8 mouse cellular contexts compared by ENCODE assay signal in genomic region chr11:78262550-78262949, GRCm38 (mm10). TPM values are rescaled to one million over a fixed set of nuclear protein-coding genes. Genes with fewer than 3 reads are reported as not detected.
DNase-seq lines count a peak whose midpoint lies in the region; ATAC-seq lines count a peak whose summit lies in the region.

No protein-coding gene starts in this region.

- peaks cover 11% of the 10 kb centered on the region for H3K4me1 ChIP-seq in forebrain, embryonic 15.5 days

- H3K9me3 ChIP-seq in forebrain, embryonic 15.5 days = no peaks in the 10 kb centered on the region

- no peaks in the 10 kb centered on the region for H3K27me3 ChIP-seq in forebrain, embryonic 15.5 days

- peak overlapping the region; percentile 88 for H3K27ac ChIP-seq in forebrain, embryonic 15.5 days (replicated peaks)

- H3K36me3 ChIP-seq in forebrain, embryonic 15.5 days = peaks cover 36% of the 10 kb centered on the region

- peak; percentile 31 for DNase-seq in cerebellum, adult 11 months
- peak; percentile 50 to 55 for DNase-seq in cerebellum, adult 18-20 months
- DNase-seq in layer of hippocampus, postnatal 36 days = peak; percentile 23 to 26
- DNase-seq in lung, postnatal 25 days (ENCODE audit: low spot score) = peak; percentile 66
- peak; percentile 42 to 56 for DNase-seq in right cerebral cortex, adult 2 months (ENCODE audit: low spot score in 2 of 2)

- 3% methylated on average over 8 of the region's 8 CpGs for WGBS in forebrain, embryonic 15.5 days

- peak overlapping the region; percentile 91; the same call in 1 of the 2 replicates for H3K9ac ChIP-seq in forebrain, embryonic 15.5 days (replicated peaks)

- H3K4me2 ChIP-seq in forebrain, embryonic 15.5 days (replicated peaks) = peak overlapping the region; percentile 85

- ATAC-seq in cerebellum, adult (ENCODE audit: insufficient number of reproducible peaks, low FRiP score, low TSS enrichment) = no peak
- ATAC-seq in forebrain, embryonic 15.5 days (replicated peaks) = no peak
- peak; percentile 55 to 67 for ATAC-seq in hematopoietic stem cell, adult 5-6 weeks (replicated peaks in 1 of 2; ENCODE audit: insufficient read depth in 1 of 2, low FRiP score in 2 of 2, low TSS enrichment in 1 of 2, low read depth in 1 of 2, poor library complexity in 2 of 2, severe bottlenecking in 2 of 2)

- peak overlapping the region; percentile 97 for H3K4me3 ChIP-seq in forebrain, embryonic 15.5 days

RNA-seq across cellular contexts. Expression of gene 2610507B11Rik, which starts 1.0 kb away (rescaled TPM):
- 58.5 and 60.5 TPM in 2 replicates for polyA plus RNA-seq in forebrain, embryonic 15.5 days (2015; fragmentation: Nextera tagmentation; extraction: Ambion mirVana)
- 83.7 and 92.7 TPM in 2 replicates for total RNA-seq in hematopoietic stem cell, adult 5-6 weeks (2017)
- 100 to 1,000 TPM; 194 to 217 TPM for total RNA-seq in layer of hippocampus, postnatal 36 days (2021)

RNA-seq across cellular contexts. Expression of gene Supt6, which starts 16.8 kb away (rescaled TPM):
- 29.0 and 29.4 TPM in 2 replicates for polyA plus RNA-seq in forebrain, embryonic 15.5 days (2015; fragmentation: Nextera tagmentation; extraction: Ambion mirVana)
- total RNA-seq in hematopoietic stem cell, adult 5-6 weeks (2017) = 45.6 and 51.3 TPM in 2 replicates
- 100 to 1,000 TPM; 116 to 125 TPM for total RNA-seq in layer of hippocampus, postnatal 36 days (2021)

RNA-seq across cellular contexts. Expression of gene Sdf2, which starts 17.0 kb away (rescaled TPM):
- polyA plus RNA-seq in forebrain, embryonic 15.5 days (2015; fragmentation: Nextera tagmentation; extraction: Ambion mirVana) = 66.7 and 69.4 TPM in 2 replicates
- 38.1 and 54.2 TPM in 2 replicates for total RNA-seq in hematopoietic stem cell, adult 5-6 weeks (2017)
- total RNA-seq in layer of hippocampus, postnatal 36 days (2021) = 10 to 100 TPM; 61.0 to 66.3 TPM

RNA-seq across cellular contexts. Expression of gene BC030499, which starts 28.1 kb away (rescaled TPM):
- 0.17 and 0.27 TPM in 2 replicates for polyA plus RNA-seq in forebrain, embryonic 15.5 days (2015; fragmentation: Nextera tagmentation; extraction: Ambion mirVana)
- 0.38 TPM in 1 of 2 replicates, not detected in the other for total RNA-seq in hematopoietic stem cell, adult 5-6 weeks (2017)
- total RNA-seq in layer of hippocampus, postnatal 36 days (2021) = 1 to 10 TPM; 7.2 to 7.8 TPM

RNA-seq across cellular contexts. Expression of gene Spag5, which starts 38.8 kb away (rescaled TPM):
- 23.2 and 26.1 TPM in 2 replicates for polyA plus RNA-seq in forebrain, embryonic 15.5 days (2015; fragmentation: Nextera tagmentation; extraction: Ambion mirVana)
- 39.9 and 49.1 TPM in 2 replicates for total RNA-seq in hematopoietic stem cell, adult 5-6 weeks (2017)
- 10 to 100 TPM in 1 of 2 experiments, 1 to 10 TPM in 1; 6.9 to 10.1 TPM for total RNA-seq in layer of hippocampus, postnatal 36 days (2021)

Comparison
In these comparisons a context has a peak if more than half of its experiments do, and no peak if none do; other contexts are left out.
1. ATAC-seq: peak in hematopoietic stem cell, adult 5-6 weeks (2 of 2); none in cerebellum, adult (single experiment) and forebrain, embryonic 15.5 days (single experiment).
2. Peak in every context shown above with its lines, with median percentiles within 50 percentile points of each other: DNase-seq.